Mouse (Mus musculus) spleen, postnatal 10 days (tissue): ENCODE measurements around the gene Bicra.

Source experiments
- DNase-seq, 2 experiments: peaks; one replicate each; pipeline ENCODE4 v3.0.0; 2021 to 2022; ENCODE audit warnings: low spot score in 2 of 2

Gene Bicra

DNA sequence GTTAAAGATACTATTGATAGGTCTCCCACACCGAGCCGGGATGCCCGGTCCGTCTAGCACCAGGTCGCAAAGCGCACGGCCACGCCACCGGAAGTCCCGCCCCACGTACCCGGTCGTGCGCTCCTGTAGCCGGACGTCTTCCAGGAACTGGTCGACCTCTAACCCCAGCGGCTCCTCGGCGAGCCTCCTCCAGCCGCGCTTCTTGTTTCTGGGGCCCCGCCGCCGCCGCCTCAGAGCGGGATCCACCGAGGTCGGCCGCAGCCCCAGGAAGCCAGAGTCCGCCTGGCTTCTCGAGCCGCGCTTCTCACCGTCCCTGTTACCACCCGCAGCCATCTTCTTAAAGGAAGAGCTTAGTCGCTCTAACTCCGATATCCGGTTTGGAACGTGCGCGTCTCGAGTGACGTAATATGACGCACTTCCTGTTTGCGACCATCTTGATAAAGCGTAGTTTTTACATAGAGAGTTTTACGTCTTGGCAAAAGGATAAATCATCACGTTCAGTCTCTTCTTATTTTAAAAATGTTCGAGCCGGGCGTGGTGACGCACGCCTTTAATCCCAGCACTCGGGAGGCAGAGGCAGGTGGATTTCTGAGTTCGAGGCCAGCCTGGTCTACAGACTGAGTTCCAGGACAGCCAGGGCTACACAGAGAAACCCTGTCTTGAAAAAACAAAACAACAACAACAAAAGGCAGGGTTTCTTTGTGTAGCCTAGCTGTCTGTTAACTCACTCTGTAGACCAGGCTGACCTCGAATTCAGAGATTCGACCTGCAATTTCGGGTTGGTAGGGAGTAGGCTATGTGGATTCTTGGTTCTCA lies 101.8 kb downstream of the Bicra start, which contains the start of gene Nop53:
Gene Nop53, minus strand, starts transcription at position 354 of the 816 bp plus-strand sequence.
- DNase-seq, result peak; percentile 89 to 92

DNA sequence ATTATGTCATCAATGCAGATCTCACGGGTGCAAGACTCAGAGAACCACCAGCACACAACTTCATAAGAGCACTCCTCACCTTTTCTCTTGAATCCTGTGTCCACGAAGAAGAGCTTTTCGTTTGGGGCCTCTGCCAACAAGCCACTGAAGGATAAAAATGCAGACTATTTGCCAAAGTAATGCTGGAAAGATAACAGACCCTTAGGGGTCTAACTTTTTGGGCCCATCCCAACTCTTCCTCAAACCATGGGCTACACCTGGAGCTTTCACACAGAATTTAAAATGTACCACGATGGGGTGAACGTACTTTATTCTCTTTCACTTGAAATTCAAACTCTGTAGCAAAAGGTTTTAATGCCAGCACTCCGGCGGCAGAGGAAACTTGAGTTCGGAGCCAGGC lies 102.5 kb downstream of the Bicra start:
- DNase-seq, result no peak

DNA sequence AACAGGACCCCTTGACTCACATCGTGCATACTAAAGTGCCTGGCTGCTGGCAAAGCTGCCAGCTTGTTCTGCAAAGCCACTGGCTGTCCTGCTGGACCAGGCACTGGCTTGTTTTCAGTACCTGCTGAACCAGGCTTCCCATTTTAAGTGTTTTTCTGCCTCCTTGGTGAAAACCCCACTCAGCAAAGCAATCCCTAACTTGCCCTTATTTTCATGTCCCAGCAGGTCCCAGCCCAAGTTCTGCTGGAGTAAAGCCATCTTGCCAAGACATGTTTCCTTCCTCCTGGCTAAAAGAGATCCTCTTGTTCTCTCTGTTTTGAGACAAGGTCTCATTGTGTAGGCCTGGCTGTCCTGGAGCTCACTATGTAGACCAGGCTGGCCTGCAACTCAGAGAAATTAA lies 103.4 kb downstream of the Bicra start:
- DNase-seq, result no peak

DNA sequence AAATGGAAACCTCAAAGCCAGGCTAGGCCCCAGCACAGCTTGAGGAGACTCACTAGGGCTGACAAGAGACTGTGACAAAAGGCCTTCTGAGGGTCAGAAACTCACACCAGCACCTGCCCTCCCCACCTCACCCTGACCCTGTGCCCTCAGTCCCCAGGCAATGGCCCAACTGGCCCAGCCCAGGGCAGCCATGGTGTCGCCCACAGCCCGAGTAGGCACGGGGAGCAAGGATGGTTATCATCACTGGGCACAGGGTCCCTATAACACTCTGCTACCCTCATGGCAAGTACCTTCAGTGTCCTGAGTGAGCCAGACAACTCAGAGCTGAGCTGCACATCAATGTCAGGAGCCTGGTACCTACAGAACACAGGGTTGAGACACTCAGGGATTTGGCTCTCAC lies 109.1 kb downstream of the Bicra start:
- DNase-seq, result no peak

DNA sequence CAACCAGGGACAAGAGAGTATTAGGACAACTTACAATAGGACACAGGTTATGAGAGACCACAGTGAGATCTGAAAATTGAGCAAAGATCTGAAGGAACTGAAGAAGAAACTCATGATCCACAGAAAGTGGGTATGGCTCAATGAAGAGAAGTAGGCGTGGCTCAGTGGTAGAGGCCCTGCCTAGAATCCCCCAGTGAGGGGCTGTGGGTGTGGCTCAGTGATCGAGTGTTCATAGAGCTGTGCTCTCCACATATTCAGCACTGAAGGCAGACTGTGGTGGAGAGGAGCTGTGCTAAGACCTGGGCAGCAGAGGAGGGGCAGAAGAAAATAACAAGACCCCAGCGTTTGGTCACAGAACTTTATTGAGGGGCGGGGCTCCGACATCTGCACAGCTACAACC lies 110.2 kb downstream of the Bicra start:
- no peak for DNase-seq

DNA sequence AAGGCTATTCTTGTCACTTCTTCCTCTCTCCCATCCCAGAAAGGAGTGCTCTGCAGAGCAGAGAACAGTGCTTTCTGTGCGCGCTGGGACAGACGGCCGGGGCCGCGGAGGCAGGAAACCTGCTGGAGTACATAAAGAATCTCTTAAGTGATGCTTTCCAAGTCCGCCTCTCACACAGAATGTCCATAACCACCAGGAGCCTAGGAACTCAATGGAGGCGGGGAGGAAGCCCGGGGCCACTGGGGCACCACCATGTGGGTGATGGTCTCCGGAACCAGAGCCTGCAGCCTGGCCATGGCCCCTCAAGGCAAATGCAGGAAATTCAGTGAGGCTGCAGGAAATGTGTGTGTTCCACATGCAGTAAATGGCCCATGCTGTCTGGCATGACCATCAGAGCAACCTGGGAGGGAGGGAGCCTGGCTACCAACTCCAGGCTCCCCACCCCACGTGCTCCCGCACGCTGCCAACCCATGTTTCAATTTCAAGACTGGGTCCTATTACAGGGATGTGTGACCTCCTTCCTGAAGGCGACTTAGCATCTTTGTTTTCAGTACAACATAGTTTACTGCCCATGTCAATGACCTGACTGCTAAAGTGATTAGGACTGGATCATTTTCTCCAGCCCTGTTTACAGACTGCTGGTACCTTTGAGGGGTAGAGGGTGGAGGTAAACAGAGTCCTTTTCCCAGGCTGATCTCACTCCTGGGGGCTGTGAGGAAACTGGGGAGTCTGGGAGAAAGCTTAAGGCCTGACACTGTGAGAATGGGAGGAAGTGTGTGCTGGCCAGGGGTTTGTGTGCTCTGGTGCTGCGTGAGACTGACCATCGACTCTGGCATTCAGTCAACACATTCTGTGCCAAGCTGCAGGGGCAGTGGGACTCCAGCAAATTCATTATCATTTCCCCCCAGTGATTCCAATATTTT lies 114.0 kb downstream of the Bicra start:
- no peak for DNase-seq

DNA sequence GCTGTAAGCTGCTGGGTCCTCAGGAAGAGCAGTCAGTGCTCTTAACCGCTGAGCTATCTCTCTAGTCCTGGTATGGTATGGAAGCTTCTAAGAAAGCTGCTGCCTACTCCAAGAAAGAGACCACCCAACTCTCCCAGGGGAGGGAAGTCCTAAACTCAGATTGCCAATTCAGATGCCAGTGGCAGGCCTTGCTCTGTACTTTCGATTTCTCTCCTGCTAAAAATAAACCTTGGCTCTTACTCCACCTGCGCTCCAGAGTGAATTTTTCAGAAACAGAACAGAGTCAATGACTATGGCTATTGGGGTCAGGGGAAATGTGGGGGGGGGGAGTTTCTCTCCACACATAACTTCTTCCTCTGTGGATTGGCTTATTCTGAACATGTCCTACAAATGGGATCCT lies 116.1 kb downstream of the Bicra start:
- no peak for DNase-seq

DNA sequence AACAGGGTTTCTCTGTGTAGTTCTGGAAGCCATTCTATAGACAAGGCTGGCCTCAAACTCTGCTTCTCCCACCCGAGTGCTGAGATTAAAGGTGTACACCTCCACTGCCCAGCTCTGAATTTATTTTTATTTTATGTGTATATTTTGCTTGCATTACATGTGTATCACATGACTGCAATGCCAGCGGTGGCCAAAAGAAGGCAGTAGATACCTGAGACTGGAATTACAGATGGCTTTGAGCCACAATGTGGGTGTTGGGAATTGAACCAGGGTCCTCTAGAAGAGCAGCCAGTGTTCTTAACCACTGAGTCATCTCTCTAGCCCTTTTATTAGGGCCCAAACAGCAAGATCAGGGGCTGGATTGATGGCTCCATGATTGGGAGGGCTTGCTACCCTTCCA lies 117.2 kb downstream of the Bicra start:
- no peak for DNase-seq

DNA sequence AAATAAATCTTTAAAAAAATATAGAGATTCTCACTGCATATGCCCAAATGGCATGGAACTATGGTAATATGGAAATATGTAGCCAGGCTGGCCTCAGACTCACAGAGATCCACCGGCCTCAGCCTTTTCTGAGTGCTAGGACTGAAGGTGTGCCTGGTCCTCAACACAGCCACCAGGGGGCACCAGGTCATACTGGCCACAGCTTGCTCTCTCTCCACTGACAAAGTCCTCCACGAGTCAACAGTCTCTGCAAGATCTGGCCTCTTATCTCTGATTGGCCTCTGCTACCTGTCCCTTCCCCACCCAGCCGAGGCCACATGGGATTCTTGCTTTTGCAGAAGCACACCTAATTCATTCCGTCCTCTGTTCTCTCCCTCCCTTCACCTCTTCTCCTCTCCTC lies 117.8 kb downstream of the Bicra start:
- peak; percentile 52 to 84 for DNase-seq

DNA sequence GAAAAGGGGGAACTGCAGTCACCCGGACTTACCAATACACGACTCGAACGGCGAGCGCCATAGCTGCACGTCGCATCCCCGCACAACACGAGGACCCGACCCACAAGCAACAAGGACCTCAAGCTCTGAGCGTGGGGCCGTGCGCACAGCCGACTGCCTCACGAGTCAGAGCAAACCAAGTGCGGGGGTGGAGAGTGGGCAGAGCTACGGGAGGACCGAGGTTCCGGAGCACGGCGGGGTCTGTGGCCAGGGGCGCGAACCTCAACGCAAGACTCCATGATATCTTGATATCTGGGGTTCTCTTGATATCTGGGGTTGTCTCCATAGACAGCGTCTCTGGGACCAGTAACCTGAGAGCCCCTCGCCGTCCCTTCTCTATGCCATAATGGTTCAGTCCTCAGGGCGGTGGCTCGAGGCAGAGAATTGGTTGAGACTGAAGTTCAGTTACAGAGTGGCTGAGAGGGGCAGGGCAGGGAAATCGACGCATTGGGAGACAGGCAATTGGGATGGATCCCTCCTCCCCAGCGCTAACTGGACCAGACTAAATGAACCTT lies 125.4 kb downstream of the Bicra start, which contains the start of gene Selenow:
Gene Selenow, minus strand, starts transcription at position 183 of the 554 bp plus-strand sequence.
- peak; percentile 90 to 93 for DNase-seq

DNA sequence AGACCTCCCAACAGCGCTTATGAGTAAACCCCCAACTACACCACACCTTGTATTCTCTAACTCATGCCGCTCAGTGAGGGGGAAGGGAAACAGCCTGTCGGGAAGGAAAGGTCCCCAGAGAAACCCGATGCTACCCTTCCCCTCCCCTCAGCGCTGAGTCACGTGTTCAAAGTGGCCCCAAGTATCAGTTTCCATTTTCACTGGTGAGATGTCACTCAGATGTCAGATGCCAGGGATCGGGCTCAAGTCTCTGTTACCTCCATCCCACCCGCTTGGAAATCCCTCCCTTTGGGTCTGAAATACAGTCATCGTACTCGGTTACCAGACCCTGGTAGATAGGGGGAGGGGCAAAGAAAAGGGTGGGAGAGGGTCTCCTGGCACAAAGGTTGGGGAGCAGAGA lies 125.9 kb downstream of the Bicra start:
- peak; percentile 40 to 48 for DNase-seq
